Mouse (Mus musculus): ENCODE results near the gene Fam213a.

The Fam213a gene

GRCm38 (mm10) chr14:41004201-41005141 is 9.1 kb downstream of the Fam213a start:
- no peak for DNase-seq (ENCODE audit: low read depth)

DNA sequence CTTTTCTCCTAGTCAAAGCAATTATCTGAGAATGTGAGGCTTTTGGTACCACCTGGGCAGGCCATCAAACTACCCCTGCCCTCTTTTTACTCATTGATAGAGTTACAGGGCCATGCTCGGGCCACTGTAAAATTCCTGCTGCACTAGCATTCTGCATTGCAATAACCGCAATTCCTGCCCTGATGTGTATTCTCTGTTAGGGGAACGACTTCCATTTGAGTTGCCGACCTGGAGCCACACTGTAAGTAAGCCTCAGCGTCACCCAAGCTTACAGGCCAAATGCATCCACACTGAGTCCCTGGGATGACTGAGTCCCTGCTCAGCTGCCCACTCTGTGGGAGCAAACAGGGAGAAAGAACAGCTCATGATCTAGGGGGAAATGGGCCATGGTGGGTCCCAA is 12.0 kb downstream of the Fam213a start:
- DNase-seq (ENCODE audit: low read depth): no peak

- no peak for DNase-seq (ENCODE audit: low read depth)
These were observed 12.8 kb downstream of the Fam213a start for GRCm38 (mm10) chr14:41000801-41001200.

GRCm38 (mm10) chr14:40999904-41000645 is 13.5 kb downstream of the Fam213a start:
- DNase-seq (ENCODE audit: low read depth): no peak

GRCm38 (mm10) chr14:40996171-40996570 is 17.4 kb downstream of the Fam213a start:
- no peak for DNase-seq (ENCODE audit: low read depth)

DNA sequence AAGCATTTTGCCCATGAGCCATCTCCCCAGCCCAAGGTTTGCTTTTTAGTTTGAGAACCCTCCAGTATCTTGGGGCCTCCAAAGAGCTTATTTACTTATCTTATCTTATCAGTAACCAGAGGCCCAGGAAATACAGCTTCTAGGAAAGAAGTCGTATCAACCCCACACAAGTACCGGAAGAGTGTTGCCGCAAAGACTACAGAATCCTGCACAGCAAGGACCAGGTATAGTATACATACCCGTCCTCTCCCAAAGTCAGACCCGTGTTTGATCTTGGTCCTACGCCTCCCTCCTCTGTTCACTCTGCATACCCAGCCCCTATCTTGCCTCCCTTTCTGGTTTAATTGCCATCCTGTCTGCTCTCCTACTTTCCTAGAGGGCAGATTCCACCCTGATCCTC is 21.1 kb downstream of the Fam213a start:
- DNase-seq (ENCODE audit: low read depth): no peak

DNA sequence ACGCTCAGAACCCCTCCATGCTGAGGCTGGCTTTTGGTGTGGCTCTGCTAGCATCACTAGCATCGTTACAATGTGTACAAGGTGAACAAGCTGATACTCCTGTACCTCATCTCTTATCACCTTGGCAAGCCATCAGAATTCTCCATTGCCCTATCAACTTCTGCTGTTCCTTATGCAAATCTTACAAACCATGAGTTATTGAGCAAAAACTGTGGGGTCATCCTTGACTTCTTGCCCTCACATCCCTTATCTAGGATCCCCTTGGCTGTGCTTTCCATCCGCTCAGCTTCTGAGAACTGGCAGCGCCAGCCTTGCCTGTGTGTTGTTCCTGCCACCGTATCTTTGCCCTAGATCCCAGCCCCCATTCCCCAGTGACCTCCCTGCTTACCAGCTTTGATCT is 24.8 kb downstream of the Fam213a start:
- DNase-seq (ENCODE audit: low read depth): no peak

- no peak for DNase-seq (ENCODE audit: low read depth)
These were observed 26.4 kb downstream of the Fam213a start for GRCm38 (mm10) chr14:40987184-40987583.

DNA sequence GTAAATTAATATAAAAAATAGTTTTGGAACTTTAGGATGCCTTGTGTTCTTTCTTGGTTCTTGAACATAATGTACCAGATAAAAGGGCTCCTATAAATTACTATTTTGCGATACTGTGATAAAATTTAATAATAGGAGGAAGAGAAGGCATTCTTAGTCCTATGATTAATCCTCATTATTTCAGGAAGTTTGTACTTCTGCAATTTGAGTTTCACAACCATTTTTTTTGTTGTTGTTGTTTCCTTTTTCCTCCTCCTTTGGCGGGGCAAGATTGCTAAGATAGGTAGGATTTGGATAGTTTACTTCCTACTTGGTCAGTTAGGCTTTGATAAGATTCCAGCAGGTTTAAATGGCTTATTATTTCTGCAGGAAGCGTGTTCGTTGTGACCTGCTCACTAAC is 28.0 kb downstream of the Fam213a start:
- DNase-seq (ENCODE audit: low read depth): no peak

GRCm38 (mm10) chr14:40979723-40980122 is 33.9 kb downstream of the Fam213a start:
- no peak for DNase-seq (ENCODE audit: low read depth)

GRCm38 (mm10) chr14:40979002-40979401 is 34.6 kb downstream of the Fam213a start:
- no peak for DNase-seq (ENCODE audit: low read depth)

DNA sequence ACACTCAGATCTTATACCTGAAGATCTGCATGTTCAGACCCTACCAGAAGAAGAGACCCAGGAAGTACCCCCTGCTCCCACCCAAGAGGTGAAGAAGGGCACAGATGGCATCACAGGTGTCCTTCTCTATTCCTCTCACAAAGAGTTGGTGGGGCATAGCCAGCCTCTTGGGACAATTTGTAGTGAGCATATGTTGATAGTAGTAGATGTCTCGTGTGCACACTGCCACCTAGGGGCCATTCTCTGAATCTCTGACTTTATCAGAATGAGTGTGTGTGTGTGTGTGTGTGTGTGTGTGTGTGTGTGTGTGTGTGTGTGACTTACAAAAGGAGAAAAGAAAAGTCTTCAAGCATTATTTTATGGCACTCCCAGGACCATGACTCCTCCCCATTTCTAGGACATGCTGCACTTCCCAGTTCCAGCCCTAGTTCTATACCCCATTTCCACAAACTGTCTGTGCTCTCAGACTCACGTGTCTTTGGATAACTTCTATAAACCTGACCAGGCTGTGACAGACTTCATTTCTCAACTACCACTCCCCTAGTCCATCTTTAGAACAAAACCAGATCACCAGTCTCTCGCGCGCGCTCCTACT is 38.4 kb downstream of the Fam213a start:
- no peak for DNase-seq (ENCODE audit: low read depth)

GRCm38 (mm10) chr14:40968051-40968450 is 45.5 kb downstream of the Fam213a start:
- no peak for DNase-seq (ENCODE audit: low read depth)

DNA sequence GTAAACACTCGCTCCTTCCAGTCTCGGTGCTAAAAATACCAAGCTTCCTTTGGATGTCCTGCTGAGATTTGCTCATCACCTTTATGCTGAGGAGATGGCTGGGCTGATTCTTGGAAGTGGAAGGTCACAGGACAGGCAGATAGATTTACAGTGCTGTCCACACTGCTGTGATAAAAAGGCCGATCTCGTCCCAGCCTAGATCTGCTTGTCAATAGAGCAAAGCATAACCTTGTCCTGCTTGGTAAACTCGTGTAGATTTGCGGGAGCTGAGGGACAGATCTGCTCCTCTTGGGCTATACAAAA is 46.0 kb downstream of the Fam213a start:
- DNase-seq (ENCODE audit: low read depth): no peak

DNA sequence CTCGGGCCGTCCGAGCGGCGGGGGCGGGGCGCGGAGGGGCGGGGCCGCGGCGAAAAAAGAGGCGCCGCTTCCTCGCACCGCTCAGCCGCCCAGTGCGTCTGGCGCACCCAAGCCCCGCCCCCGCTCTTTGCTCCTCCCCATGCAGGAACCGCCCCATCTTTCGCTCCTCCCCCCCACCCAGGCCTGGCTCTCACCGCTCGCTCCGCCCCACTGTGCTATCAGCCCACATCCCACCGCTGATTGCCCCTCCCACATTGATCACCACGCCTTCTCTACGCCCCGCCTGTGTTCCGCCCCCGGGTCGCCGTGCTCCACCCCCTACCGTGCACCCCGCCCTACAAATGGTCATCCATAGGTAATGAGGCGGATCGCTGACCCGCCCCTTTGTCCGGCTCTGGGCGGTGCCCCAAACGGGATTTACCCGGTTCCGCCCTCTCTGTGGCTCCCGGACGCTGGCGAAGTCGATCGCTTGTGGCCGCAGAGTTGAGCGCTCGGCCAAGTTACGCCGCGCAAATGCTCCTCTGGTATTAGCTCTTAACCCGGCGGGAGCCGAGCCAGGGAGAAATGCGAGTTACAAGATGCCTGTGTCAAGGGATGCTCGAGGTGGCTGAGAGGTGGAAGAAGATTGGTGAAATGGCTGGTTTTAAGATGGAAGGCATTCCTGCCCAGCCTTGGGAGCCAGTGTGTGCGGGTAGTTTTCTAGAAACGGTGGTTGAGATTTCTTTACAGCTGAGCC is 46.6 kb downstream of the Fam213a start:
- DNase-seq (ENCODE audit: low read depth): peak; percentile 91

GRCm38 (mm10) chr14:40966392-40966861 is 47.2 kb downstream of the Fam213a start, which contains the start of gene Tspan14:
TSS of gene Tspan14 (minus strand) at chr14:40966807.
- no peak for DNase-seq (ENCODE audit: low read depth)

DNA sequence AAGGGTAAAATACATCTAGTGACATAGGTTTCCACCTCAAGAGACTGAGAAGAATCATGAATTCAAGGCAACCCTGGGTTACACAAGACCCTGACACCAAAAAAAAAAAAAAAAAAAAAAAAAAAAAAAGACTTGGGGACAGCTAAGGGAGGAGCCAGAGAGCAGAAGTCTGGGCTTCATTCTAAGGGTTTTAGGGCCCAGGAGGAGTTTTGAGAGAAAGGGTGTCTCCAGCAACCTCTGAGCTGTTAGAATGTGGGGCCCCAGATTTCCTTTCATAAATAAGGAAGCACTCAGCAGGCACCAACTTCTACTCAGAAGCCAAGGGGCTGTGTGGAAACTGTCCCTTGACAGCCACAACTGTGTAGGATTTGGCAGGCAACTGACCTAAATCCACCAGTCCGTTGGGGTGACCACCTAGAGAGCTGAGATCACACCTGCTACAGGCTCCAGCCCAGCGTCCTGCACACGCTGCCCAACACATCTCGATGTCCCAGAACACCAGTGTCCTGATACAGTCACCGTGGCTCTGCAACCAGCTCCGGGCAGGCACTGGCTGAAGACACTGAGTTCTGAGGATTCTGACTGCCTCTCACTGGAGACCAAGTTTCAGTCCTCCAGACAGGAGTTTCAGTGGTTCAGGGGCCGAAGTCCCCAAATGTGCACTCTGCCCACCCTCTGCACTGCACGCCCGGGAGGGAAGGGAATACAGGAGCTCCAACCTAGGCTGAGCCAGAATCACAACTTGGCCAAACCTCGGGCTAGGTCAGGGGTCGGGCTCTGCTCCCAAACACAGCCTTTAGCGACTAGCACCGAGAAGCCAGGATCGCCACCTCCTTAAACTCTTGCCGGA is 47.9 kb downstream of the Fam213a start:
- no peak for DNase-seq (ENCODE audit: low read depth)

DNA sequence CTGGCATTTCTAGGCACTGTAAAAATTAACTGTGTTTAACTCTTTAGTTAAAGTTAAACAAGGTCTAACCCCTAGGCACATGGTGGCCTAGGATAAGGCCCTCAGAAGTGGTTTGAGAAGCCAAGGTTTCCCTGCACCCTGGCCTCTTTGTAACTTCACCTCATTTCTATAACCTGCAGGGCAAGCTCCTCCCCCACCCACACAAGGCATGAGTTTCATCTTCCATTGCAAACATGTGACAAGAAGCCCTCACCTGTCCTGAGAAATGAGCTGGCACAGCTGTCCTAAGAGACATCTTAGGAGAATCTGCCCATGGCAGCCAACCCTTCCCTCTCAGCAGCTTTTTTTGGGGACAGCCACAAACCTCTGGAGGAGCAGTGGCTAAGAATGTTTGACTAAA is 48.7 kb downstream of the Fam213a start:
- no peak for DNase-seq (ENCODE audit: low read depth)

DNA sequence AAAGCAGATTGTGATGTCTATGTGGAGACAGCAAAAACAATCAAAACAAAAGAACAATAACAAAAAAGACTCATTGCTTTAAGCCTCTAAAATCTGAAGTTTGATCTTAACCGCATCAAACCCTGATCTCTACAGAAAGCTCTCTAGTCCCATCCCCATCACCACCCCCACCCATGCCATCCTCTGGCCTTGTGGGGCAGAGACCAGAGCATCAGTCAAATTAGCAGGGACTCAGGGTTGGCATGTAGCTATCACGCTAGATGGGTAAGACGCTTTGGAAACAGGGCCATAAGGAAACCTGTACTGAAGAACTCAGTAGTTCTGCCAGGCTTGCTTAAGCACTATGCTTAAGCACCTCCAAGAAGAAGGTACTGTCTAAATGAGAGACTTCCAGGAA is 49.4 kb downstream of the Fam213a start:
- DNase-seq (ENCODE audit: low read depth): no peak

GRCm38 (mm10) chr14:40963501-40964213 is 49.9 kb downstream of the Fam213a start:
- no peak for DNase-seq (ENCODE audit: low read depth)

Data from fibroblast of lung, adult 2 months (primary cell).